Mouse (Mus musculus) 3134 (cell line): ENCODE results near the gene Polrmt.
"Not testable (repeated sequence)": the region's sequence is repeated elsewhere in the genome, so short reads cannot be mapped to it uniquely, and the experiment has no call there.

ENCODE experiments used
- DNase-seq: peaks from one replicate; pipeline ENCODE4 v3.0.0-alpha.2; 2011; ENCODE audit warnings: low spot score; ENCODE audit not compliant: insufficient read length; ENCODE audit errors: extremely low read depth

Gene Polrmt

DNA sequence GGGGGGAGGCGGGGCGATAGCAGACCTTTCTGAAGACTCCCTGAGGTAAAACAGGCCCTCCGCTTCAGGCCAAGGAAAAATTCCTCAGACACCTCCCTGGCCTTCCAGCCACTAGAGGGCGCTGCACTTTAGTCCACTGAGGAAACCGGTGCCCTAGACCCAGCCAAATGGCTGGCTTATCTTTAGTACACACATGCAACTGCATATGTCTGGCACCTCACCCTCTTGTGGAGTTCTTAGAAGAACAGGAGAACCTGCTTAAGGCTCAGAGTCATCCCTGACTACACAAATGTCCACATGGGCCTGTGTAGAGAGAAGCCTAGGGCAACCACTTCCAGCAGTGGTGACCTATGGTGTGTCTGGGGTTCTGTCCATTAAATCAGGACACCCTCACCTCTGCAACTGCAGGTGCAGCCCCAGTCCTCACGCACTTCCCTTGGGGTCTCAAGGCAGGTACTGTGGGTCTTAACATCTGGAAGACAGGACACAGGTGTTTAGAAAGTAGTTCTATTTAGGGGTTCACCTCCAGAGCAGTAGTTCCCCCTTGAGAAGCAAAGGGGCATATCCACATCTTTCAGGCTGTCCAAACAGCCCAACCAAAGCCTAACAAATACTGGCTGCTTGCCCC lies 33.8 kb downstream of the Polrmt start:
- DNase-seq, result no peak

DNA sequence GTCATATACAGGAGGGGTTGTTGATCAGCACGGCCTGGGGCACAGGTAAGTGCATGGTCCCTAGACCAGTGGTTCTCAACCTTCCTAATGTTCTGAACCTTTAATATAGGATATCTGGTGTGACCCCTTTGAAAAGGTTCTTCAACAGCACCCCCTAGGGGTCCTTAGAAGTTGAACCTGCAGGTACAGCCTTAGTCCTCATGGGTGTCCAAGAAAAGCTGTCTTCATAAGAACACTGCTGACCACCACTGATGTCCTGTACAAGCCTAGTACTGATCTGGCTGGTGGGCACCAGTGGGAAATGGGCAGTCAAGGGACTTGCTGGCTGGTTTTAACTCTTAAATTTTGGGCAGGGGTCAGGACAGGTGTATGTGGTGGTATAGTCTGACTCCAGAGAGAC lies 34.4 kb downstream of the Polrmt start:
- no peak for DNase-seq

DNA sequence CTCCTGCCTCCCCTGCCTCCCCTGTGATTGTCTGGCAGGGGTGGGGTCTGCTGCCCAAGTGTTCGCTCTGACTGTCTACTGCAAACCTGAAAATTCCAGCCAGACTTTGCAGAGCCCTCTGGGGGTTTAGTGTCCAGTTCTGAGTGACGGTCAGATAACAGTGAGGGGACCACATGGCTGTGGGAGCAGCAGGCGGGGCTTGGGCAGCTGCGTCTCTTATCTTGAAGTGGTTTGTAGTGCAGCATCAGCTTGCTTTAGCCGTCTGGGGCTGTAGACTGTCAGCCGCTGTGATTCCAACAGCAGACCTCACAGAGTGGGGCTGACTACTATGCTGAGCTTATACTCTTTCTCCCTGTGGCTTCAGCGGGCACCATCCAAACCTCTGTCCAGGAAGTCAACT lies 37.1 kb downstream of the Polrmt start:
- no peak for DNase-seq

DNA sequence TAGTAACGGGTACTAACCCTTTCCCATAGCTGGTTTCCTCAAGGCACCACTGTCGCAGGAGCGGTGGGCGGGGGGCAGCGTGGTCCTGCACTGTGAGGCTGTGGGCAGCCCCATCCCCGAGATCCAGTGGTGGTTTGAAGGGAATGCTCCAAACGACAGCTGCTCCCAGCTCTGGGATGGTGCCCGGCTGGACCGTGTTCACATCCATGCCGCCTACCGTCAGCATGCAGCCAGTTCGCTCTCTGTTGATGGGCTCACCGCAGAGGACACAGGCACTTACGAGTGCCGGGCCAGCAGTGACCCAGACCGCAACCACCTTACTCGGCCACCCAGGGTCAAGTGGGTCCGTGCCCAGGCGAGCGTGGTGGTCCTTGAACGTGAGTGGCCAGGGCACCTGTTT lies 37.7 kb downstream of the Polrmt start:
- no peak for DNase-seq

GRCm38 (mm10) chr10:79707759-79708158 lies 38.6 kb downstream of the Polrmt start:
- DNase-seq, result no peak

DNA sequence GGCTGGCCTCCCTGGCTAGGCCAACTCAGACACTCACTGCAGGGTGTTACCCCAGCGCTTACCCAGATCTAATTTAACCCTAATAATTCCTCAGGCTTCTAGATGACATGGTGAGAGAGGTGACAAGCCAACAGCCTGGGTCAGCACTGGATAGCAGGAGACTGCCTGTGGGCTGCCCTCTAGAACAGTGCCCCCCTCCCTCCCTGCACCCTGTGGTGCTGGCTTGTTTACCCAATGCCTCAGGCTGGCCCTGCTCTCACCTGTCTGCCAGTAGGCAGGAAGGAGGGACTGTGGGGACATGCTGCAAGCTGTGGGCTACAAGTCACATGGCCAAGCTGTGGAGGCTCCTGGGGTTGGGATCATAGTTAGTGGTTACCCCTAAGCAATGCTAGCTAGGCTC lies 39.2 kb downstream of the Polrmt start:
- DNase-seq, result no peak

DNA sequence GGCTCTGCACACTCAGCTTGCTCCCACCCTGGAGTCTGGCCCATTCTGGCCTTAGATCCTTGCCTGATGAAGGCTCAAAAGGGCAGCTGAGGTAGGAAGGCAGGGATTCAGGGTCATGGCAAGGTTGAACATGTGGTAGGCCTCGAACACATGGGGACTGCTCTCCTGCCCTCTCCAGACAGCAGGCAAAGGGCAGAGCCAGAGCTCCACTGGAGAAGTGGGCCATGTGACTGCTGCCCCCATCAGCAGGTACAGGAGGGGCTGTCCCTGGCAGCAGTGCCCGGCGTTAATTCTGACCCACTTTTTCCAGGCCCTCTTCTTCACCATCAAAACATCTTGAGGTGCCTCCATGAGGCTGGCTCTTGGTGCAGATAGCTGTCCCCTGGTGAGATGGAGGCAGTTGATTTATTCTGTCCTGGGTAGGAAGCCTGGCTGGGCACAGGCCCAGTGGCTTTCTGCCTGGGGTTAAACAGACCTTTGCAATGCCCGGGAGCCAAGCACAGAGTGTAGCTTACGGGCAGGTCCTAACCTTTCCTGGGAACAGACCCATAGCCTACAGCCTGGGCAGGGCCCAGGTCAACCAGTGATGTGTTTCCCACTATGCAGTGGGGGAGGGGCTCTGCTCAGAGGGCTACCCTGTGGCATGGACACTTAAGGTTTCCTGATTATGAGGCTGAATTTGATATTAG lies 39.8 kb downstream of the Polrmt start:
- DNase-seq, result no peak

DNA sequence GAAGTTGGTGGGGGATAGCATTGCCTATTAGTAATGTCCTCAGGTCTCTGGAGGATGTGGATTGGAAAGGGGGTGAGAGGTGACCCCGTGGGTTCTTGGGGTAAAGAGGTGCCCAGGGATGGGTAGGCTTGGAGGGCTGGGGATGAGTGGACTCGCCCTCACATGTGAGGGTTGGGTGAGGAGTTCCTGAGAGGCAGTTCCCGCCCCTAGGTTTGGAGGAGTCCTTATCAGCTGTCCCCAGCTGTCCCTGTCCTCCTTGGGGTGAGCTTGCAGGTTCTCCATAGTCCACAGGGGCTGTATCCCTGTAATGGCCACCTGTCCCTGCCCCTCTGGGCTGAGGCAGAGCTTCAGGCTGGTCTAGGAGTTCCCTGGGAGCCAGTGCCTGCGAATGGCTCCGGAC lies 40.4 kb downstream of the Polrmt start:
- DNase-seq, result no peak

- no peak for DNase-seq
These were observed 41.4 kb downstream of the Polrmt start for GRCm38 (mm10) chr10:79704970-79705360.

DNA sequence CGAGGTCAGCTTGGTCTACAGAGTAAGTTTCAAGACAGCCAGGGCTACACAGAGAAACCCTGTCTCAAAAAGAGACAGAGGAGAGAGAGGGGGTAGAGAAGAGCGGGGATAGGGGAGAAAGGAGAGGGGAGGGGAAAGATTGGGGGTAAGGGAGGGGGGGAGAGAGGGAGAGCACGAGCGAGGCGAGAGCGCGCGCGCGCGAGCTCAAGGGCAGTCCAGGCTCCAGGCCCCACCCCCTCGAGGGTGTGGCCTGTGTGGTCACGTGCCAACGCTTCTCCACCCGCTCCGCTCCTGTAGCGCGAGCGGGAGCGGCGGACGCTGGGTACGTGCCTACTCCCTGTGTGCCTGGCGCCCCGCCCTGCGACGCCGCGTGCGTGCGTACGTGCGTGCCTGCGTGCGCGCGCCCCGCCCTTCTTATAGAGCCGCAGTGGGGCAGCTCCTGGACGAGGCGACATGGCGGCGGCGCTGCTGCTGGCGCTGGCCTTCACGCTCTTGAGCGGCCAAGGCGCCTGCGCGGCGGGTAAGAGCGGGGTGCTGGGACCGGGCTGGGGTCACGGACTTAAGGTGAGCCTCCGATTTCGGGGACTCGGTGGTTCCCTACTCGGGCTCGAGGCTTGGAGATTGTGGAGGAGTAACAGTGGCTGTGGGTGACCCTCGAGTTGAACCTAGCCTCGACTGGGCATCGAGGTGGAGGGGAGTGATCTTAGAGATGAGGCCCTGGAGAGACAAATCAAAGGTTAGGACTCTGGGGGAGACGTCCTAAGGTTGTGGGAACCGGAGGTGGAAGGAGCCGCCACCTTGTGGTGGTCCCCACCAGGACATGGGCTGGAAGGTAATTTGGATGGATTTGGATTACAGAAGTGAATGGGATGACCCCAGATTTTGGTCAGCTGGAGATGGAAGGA lies 42.1 kb downstream of the Polrmt start, which contains the start of gene Bsg:
Gene Bsg, plus strand, starts transcription at position 427 of the 905 bp plus-strand sequence.
- peak; percentile 99 for DNase-seq

DNA sequence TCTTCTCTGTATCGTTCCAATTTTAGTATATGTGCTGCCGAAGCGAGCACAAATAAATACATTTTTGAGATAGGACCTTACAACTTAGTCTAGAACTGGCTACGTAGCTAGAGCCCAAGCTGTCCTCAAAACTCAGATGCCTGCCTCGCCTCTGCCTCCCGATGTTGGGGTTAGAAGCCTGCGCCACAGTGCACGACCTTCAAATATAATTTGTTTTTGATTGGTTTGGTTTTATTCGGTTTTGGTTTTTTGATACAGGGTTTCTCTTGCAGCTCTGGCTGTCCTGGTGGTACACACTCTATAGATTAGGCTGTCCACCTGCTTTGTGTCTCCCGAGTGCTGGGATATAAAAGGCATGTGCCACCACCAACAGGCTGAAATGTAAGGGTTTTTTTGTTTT lies 42.8 kb downstream of the Polrmt start:
- DNase-seq, result no peak

DNA sequence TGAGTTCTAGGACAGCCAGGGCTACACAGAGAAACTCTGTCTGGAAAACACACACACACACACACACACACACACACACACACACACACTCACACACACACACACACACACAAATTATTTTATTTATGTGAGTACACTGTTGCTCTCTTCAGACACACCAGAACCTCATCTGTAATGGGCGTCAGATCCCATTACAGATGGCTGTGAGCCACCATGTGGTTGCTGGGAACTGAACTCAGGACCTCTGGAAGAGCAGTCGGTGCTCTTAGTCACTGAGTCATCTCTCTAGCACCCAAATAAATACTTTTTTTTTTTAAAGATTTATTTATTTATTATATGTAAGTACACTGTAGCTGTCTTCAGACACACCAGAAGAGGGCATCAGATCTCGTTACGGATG lies 43.4 kb downstream of the Polrmt start:
- not testable (repeated sequence) for DNase-seq

DNA sequence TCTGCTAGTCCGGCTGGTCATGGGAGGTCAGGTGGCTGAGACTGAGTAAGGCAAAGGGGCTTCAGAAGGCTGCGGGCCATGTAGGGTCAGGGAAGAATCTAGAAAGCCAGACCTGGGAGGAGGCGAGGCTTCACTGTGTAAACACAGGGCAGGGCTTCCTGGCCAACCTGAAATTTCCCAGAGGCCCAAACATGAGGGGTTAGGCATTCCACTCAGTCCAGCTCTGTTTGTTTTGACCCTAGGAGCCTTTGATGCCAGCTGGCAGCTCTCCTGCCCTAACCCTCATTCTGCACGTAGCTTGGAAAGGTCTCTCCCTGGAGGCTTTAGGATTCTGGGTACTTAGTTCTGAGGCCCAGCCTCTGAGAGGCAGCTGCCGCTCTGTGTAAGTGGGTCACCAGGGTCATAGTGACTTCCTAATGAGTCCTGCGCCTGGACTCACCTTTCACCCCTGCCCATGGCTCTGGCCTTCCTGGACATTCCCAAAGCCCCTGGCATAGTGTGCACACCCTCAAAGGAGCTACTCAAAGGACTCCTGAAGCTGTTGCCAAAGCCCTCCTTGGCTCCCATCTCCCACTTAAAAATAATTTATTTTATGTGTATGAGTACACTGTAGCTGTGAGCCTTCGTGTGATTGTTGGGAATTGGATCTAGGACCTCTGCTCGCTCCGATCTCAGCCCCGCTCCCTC lies 44.8 kb downstream of the Polrmt start:
- DNase-seq, result no peak

DNA sequence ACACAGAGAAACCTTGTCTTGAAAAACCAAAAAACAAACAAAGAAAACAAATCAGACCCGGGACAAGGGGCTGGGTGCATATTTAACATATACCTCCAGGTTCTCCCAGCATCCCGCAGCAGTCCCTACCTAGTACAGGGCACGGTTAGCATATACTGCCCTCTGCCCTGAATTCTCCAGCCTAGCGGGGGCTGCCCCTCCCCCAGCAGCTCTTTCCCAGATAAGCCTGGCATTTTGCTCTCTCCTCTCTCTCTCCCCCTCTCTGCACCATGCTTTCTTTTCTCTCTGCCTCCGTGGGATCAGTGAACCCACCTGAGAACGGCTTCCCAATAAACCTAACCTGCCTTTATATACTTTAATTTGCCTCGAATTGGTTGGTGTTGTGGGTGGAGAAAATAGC lies 45.7 kb downstream of the Polrmt start:
- no peak for DNase-seq

DNA sequence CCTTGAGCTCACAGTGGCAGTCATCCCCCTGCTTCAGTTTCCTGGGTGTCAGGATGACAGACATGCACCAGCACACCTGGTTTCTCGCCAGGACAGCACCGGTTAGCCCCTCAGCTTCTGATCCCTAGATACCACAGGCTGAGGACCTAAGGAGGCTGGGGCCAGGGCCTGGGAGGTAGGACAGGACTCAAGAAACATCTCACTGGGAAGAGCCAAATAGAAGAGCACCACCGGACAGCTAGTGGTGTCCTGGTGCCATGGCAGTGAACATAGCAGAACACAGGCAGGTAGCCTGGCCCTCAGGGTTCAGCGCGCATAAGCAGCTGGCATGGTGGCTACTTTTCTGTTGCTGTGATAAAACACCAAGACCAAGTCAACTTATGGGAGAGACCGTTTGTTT lies 47.9 kb downstream of the Polrmt start:
- DNase-seq, result no peak

GRCm38 (mm10) chr10:79697916-79698315 lies 48.5 kb downstream of the Polrmt start:
- DNase-seq, result no peak

DNA sequence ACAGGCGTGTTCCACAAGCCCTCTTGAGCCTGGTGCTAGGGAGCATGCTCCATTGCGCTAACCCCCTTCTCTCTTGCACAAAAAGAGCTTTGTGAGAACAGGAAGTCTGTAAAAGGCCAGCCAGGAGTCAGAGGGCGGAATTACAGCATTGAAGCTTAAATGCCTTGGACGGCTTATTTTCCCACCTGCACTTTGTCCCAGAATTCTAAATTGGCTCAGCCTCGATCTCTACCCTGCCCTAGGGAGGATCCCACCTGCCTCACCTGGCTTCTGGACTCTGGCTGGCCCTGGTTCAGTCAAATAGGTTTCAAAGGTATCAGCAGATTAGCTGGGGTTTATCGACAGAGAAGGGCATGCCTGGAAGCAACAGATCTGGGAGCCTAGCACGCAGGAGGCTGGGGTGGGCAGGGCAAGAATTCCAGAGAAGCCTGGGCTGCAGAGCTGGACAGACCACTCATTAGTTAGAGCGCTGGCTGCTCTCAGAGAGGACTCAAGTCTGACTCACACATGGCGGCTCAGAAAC lies 50.2 kb downstream of the Polrmt start:
- DNase-seq, result no peak

DNA sequence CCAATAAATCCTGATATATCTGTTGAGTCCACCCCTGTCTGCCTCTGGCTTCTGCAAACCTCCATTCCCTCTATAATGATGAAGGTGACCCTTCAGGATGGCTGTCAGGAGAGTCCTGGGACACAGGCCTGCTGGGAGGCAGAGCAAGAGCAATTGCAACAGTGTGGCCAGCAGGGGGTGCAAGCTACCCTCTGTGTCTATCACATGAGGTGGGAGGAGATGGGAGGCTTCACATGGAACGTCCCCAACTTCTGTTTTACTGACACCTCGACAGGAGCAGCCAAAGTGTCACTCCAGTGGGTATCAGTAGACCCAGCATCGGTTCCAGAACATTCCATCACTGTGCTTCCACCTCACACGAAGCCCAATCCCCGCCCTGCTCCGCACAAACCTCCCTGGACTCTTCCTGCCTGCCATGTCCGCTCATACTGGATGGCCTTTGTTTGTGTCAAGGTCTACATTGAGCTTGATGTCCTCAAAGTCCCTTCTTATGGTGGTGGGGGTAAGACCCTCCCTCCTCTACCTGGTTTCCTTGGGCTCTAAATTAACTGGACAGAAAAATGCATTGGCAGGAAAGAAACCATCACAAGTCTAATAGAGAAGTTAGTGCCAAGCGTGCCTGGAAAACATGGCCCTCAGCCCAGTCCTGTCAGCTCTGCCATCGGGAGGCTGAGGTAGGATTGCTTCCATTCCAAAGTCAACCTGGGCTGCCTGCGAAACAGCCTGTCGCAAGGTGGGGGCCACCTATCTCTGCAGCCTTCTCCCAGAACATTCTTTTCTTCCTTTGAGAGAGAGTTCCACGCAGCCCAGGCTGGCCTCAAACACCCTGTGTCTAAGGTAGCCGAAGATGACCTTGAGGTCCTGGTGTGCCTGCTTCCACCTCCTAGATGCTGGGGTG lies 50.9 kb downstream of the Polrmt start:
- DNase-seq, result no peak

GRCm38 (mm10) chr10:79694379-79694655 lies 52.1 kb downstream of the Polrmt start:
- DNase-seq, result no peak
